Mouse (Mus musculus) heart, embryonic 12.5 days (tissue): ENCODE results near the gene Fuz. TPM values are rescaled to one million over a fixed set of nuclear protein-coding genes. Genes with fewer than 3 reads are reported as not detected.
A peak's percentile ranks its signal among the peaks of the same experiment; 100 is the strongest.
"Not testable (repeated sequence)": the region's sequence is repeated elsewhere in the genome, so short reads cannot be mapped to it uniquely, and the experiment has no call there.

Experiments
- ATAC-seq: fragments of 200-750 bp; cut with Nextera tagmentation; 2 replicates; pipeline ENCODE4 v1.8.0; 2017; ENCODE audit warnings: moderate TSS enrichment, moderate library complexity; ENCODE audit not compliant: insufficient number of reproducible peaks, low FRiP score
- H3K27ac ChIP-seq: fragments of 300-500 bp; sonication (generic); 2 replicates; pipeline ENCODE4 v1.5.1; 2016; ENCODE audit warnings: mild to moderate bottlenecking, moderate library complexity; ENCODE audit not compliant: poor library complexity, severe bottlenecking
- H3K27me3 ChIP-seq: fragments of 300-500 bp; sonication (generic); replicated peaks from 2 replicates; pipeline ENCODE4 v1.6.1; 2016; ENCODE audit warnings: mild to moderate bottlenecking, moderate library complexity
- H3K36me3 ChIP-seq: fragments of 300-500 bp; sonication (generic); 2 replicates; pipeline ENCODE4 v1.6.1; 2016; ENCODE audit warnings: mild to moderate bottlenecking, moderate library complexity
- H3K4me1 ChIP-seq: fragments of 300-500 bp; sonication (generic); replicated peaks from 2 replicates; pipeline ENCODE4 v1.6.1; 2016; ENCODE audit warnings: mild to moderate bottlenecking
- H3K4me2 ChIP-seq: fragments of 300-500 bp; sonication (generic); 2 replicates; pipeline ENCODE4 v1.6.1; 2016; ENCODE audit warnings: mild to moderate bottlenecking, moderate library complexity
- H3K4me3 ChIP-seq: fragments of 300-500 bp; sonication (generic); 2 replicates; pipeline ENCODE4 v1.5.1; 2016; ENCODE audit warnings: mild to moderate bottlenecking
- H3K9ac ChIP-seq: fragments of 300-500 bp; sonication (generic); 2 replicates; pipeline ENCODE4 v1.6.1; 2016; ENCODE audit warnings: mild to moderate bottlenecking, moderate library complexity
- H3K9me3 ChIP-seq: fragments of 300-500 bp; sonication (generic); replicated peaks from 2 replicates; pipeline ENCODE4 v1.6.1; 2016; ENCODE audit warnings: mild to moderate bottlenecking, moderate library complexity
- WGBS: fragments of 180-500 bp; shearing (Covaris S2); methylation state at CpG from one replicate; pipeline ENCODE4 v1.1.7; 2016; 5-methylcytosine and 5-hydroxymethylcytosine counted together
- polyA plus RNA-seq: library from polyadenylated mRNA; unstranded; fragments of >200 nt; fragmentation: Nextera tagmentation; extraction: Ambion mirVana; gene quantifications from 2 replicates; pipeline ENCODE4 v1.2.1, GENCODE M21; 2016

Gene Fuz
- polyA plus RNA-seq, 1 experiment from 2014 or later = 12.6 TPM

DNA sequence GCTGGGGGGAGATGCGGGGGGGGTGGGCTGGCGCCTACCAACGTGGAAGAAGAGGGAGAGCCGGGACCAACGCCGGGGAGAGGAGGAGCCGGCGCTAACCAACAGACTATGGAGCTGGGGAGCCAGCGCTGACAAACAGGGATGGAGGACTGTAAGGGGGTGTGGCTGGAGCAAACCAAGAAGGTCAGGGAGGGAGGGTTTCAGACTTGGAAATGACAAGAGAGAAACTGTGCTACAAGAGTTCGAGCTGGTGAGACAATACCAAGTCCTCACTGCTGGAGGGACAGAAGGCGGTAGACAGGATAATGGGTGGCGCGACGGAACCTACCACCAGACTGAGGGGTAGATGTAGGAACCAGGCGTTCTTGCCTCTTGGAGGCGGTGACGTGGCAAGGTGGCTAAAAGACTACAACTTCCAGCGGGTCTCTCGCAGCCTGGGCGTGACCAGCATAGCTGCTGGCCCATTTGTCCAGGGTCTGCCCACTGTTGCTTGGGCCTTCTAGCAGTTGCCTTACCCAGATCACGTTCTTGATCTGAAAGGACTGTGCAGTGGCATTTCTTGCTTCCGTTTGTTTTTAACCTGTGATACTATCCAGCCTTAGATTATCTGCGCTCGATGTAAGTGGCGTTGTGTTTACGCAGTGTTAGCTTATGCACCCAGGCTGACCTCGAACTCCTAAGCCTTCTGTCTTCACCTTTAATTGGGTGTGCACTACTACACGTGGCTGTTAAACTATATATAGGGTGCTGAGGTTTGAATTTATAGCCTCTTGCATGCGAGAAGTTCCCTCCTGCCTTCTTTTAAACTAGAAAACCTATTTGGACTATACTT lies 26.0 kb upstream of the Fuz start, which contains the start of gene Ptov1:
Ptov1 (minus strand) TSS at position 92 of the 832 bp plus-strand sequence.
- Histone ChIP-seq H3K27me3 (no peaks in the 10 kb centered on the region), H3K4me1 (peaks cover 60% of the 10 kb centered on the region), H3K27ac (peak within 1 kb of the TSS; percentile 100), H3K4me3 (peak within 1 kb of the TSS; percentile 91), H3K4me2 (peak within 1 kb of the TSS; percentile 90), H3K9me3 (no peaks in the 10 kb centered on the region), H3K36me3 (peaks cover 7% of the 10 kb centered on the region), H3K9ac (peak within 1 kb of the TSS; percentile 99)
- ATAC-seq = peak; percentile 89
- 7% methylated on average over 29 of the region's 29 CpGs for WGBS

DNA sequence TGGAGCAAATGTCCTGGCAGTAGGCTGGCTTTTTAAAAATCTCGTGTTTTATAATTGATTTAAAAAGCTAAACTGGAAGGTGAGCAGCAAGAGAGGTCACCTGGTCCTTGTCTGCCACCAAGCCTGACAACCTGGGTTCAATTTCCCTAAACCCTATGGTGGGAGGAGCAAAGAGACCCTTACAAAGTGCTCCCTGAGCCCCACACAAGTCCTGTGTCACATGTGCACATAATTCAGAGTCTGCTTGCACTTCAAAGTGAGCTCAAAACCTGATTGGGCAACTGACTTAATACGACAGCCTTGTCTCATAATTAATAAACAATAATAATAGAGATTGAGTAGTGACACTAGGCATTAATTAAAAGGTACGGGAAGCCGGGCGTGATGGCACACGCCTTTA lies 25.3 kb upstream of the Fuz start:
- Histone ChIP-seq H3K4me3 (peak overlapping the region; percentile 91), H3K4me1 (peaks cover 53% of the 10 kb centered on the region), H3K9ac (peak overlapping the region; percentile 99), H3K36me3 (peaks cover 2% of the 10 kb centered on the region), H3K27me3 (no peaks in the 10 kb centered on the region), H3K27ac (peak overlapping the region; percentile 100), H3K9me3 (no peaks in the 10 kb centered on the region), H3K4me2 (peak overlapping the region; percentile 90)
- 79% methylated on average over 6 of the region's 6 CpGs for WGBS
- ATAC-seq = no peak

DNA sequence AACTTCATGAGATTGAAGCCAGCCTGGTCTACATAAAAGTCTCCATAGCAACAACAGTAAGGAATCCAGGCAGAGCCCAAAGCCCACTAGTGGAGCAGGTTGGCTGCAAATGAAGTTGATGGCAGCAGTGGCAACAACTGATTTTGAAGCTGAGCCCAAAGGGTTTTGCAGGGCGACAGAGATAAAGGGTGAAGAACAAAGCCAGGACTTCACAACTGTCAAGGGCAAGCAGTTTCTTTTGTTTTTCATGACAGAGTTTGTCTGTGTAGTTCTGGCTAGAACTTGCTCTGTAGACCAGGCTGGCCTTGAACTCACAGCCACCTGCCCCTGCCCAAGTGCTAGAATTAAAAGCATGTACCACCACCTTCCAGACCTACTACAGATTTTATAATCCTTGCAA lies 24.7 kb upstream of the Fuz start:
- Histone ChIP-seq H3K9ac (no peak overlapping the region), H3K9me3 (no peaks in the 10 kb centered on the region), H3K27me3 (no peaks in the 10 kb centered on the region), H3K36me3 (peaks cover 7% of the 10 kb centered on the region), H3K4me3 (no peak overlapping the region), H3K27ac (no peak overlapping the region), H3K4me1 (peaks cover 47% of the 10 kb centered on the region), H3K4me2 (no peak overlapping the region)
- no peak for ATAC-seq
- WGBS = 68% methylated on average over 1 of the region's 1 CpGs

- not testable (repeated sequence) for H3K9me3 ChIP-seq, ATAC-seq, H3K9ac ChIP-seq, H3K4me3 ChIP-seq, H3K27me3 ChIP-seq, H3K4me2 ChIP-seq, H3K27ac ChIP-seq
- Histone ChIP-seq H3K4me1 (peaks cover 45% of the 10 kb centered on the region), H3K36me3 (peaks cover 12% of the 10 kb centered on the region)
- WGBS = 91% methylated on average over 2 of the region's 2 CpGs
Observed at GRCm38 (mm10) chr7:44871774-44872173, 24.1 kb upstream of the Fuz start.

- H3K4me3 ChIP-seq = no peak overlapping the region
- no peaks in the 10 kb centered on the region for H3K27me3 ChIP-seq
- peak; percentile 40; the same call in 1 of the 2 replicates for ATAC-seq
- peak overlapping the region; percentile 85 for H3K27ac ChIP-seq
- H3K36me3 ChIP-seq = peaks cover 73% of the 10 kb centered on the region
- 47% methylated on average over 14 of the region's 14 CpGs for WGBS
- H3K9me3 ChIP-seq = no peaks in the 10 kb centered on the region
- H3K4me1 ChIP-seq = peaks cover 38% of the 10 kb centered on the region
- no peak overlapping the region for H3K4me2 ChIP-seq
- H3K9ac ChIP-seq = 0 out of 2 replicates have a peak overlapping the region, but pooled peaks have one; percentile 2
Observed at GRCm38 (mm10) chr7:44877833-44878232, 18.0 kb upstream of the Fuz start.

DNA sequence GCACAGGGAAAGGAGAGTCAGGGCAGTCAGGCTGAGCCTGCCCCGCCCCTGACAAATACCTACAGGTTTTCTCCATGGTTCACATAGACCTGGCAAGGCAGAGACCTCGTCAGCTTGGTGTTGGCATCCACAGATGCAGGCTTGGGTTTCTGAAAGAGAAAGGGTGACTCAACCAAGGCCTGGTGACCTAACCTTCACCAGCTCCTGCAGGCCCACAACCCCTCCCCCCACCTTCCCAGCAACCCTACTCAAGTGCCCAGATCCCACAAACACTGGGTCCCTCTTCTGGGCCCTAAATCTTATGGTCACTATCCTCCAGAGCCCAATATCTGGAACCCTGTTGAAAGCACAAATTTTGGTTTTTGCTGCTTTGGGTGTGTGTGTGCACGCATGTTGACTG lies 12.8 kb upstream of the Fuz start:
- H3K4me3 ChIP-seq = no peak overlapping the region
- 93% methylated on average over 3 of the region's 3 CpGs for WGBS
- H3K9me3 ChIP-seq = no peaks in the 10 kb centered on the region
- peaks cover 16% of the 10 kb centered on the region for H3K4me1 ChIP-seq
- H3K4me2 ChIP-seq = no peak overlapping the region
- no peak for ATAC-seq
- H3K27ac ChIP-seq = no peak overlapping the region
- no peaks in the 10 kb centered on the region for H3K27me3 ChIP-seq
- peaks cover 89% of the 10 kb centered on the region for H3K36me3 ChIP-seq
- H3K9ac ChIP-seq = no peak overlapping the region

DNA sequence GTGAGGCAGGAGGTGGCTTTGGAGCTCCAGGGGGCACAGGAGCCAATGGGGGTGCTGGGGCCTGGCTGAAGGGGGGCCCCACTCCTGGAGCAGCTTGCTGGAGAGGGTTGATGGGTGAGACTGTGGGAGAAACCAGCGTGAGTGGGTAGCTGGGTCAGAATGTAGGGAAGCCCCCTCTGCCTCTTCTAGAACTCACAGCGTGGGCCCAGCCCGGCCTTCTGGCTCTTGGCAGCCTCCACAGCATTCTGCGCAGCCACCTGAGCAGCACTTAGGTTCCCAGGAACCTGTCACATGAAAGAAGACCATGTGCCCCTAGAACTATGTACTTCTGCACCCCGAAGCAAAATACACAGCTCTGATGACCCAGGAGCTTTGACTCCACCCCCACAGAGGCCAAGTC lies 11.2 kb upstream of the Fuz start:
- no peaks in the 10 kb centered on the region for H3K27me3 ChIP-seq
- H3K27ac ChIP-seq = no peak overlapping the region
- ATAC-seq = no peak
- peaks cover 16% of the 10 kb centered on the region for H3K4me1 ChIP-seq
- H3K4me2 ChIP-seq = no peak overlapping the region
- no peak overlapping the region for H3K4me3 ChIP-seq
- 90% methylated on average over 5 of the region's 5 CpGs for WGBS
- H3K9me3 ChIP-seq = no peaks in the 10 kb centered on the region
- peaks cover 86% of the 10 kb centered on the region for H3K36me3 ChIP-seq
- H3K9ac ChIP-seq = no peak overlapping the region

DNA sequence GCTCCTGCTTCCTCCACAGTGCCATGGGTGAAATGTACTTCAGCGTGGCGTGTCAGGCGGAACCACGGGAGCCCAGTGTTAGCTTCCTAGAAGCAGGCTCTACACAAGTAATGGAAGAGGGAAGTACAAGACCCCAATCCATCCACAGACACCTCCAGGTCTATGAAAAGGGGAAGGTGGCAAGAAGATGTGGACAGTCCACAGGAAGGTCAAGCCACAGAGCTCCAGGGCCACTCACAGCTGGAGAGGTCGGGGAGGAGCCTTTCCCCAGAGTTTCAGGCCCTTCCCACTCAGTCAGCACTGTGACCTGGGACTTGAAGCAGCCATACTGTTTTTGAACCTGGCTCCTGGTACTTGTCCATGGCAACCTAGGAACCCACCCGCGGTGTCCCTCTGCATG lies 8.9 kb upstream of the Fuz start:
- Histone ChIP-seq H3K4me3 (no peak overlapping the region), H3K27ac (no peak overlapping the region), H3K9me3 (no peaks in the 10 kb centered on the region), H3K36me3 (peaks cover 70% of the 10 kb centered on the region), H3K27me3 (no peaks in the 10 kb centered on the region), H3K4me1 (peaks cover 32% of the 10 kb centered on the region), H3K4me2 (no peak overlapping the region), H3K9ac (no peak overlapping the region)
- WGBS = 87% methylated on average over 7 of the region's 7 CpGs
- no peak for ATAC-seq

DNA sequence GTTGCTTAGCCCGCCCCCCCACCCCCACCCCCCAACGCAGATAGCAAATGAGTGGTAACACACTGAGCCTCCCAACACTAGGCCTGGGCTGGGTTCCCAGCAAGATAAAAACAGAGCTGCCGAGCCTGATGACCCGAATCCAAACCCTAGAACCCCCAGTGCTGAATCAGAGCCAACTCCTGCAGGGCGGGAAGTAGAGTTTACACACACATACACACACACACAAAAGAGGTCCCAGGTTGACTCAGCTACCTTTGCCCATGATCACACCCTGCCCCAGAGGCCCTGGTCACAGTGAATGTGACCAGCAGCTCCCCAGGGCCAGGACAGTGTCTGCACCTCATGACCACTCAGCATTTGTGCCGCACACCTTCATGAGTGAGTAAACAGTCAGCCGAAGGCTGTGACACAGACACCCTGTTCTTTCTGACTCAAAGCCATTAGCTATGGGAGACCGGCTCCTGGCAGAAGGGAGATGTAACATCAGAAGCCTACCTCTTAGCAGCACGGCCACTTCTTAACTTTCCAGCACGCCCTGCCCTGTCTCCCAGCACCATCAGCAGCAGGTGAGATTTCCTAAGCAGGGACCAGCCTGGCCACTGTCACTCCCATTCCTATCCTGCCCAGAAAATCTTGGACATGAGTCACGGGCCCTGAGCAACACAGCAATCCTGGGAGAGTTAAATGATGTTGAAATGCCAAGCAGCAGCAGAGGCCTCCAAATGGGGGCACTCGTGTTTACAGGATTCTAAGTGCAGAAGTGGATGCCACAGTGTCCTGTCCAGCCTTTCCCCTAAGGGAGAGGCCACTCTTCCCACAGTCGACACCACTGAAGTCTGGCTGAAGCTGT lies 7.4 kb upstream of the Fuz start:
- H3K4me3 ChIP-seq = no peak overlapping the region
- H3K9ac ChIP-seq = no peak overlapping the region
- no peaks in the 10 kb centered on the region for H3K9me3 ChIP-seq
- peaks cover 55% of the 10 kb centered on the region for H3K36me3 ChIP-seq
- no peak overlapping the region for H3K4me2 ChIP-seq
- peaks cover 36% of the 10 kb centered on the region for H3K4me1 ChIP-seq
- no peak for ATAC-seq
- no peaks in the 10 kb centered on the region for H3K27me3 ChIP-seq
- 78% methylated on average over 13 of the region's 13 CpGs for WGBS
- no peak overlapping the region for H3K27ac ChIP-seq

GRCm38 (mm10) chr7:44890180-44890579 lies 5.7 kb upstream of the Fuz start:
- Histone ChIP-seq H3K36me3 (peaks cover 40% of the 10 kb centered on the region), H3K4me2 (0 out of 2 replicates have a peak overlapping the region, but pooled peaks have one; percentile 82)
- WGBS = 90% methylated on average over 7 of the region's 7 CpGs

GRCm38 (mm10) chr7:44890737-44891136 lies 5.1 kb upstream of the Fuz start:
- H3K36me3 ChIP-seq = peaks cover 35% of the 10 kb centered on the region
- 85% methylated on average over 4 of the region's 4 CpGs for WGBS
- H3K9ac ChIP-seq = peak overlapping the region; percentile 60; the same call in 1 of the 2 replicates
- H3K4me2 ChIP-seq = peak overlapping the region; percentile 82
- peaks cover 41% of the 10 kb centered on the region for H3K4me1 ChIP-seq
- ATAC-seq = no peak
- H3K27ac ChIP-seq = no peak overlapping the region
- no peaks in the 10 kb centered on the region for H3K9me3 ChIP-seq
- H3K27me3 ChIP-seq = no peaks in the 10 kb centered on the region
- peak overlapping the region; percentile 85 for H3K4me3 ChIP-seq

More at GRCm38 (mm10) chr7:44890180-44890579, 5.7 kb upstream of the Fuz start:
- H3K27me3 ChIP-seq = no peaks in the 10 kb centered on the region
- peaks cover 38% of the 10 kb centered on the region for H3K4me1 ChIP-seq
- ATAC-seq = no peak
- no peak overlapping the region for H3K4me3 ChIP-seq
- no peak overlapping the region for H3K27ac ChIP-seq
- H3K9ac ChIP-seq = no peak overlapping the region
- H3K9me3 ChIP-seq = no peaks in the 10 kb centered on the region
